Mouse (Mus musculus) gastrocnemius, postnatal 25 days (tissue): Measurements from ENCODE around the gene Arhgef12. TPM values are rescaled to one million over a fixed set of nuclear protein-coding genes. Genes with fewer than 3 reads are reported as not detected.

Source experiments
- DNase-seq: peaks from one replicate; pipeline ENCODE4 v3.0.0; 2022
- total RNA-seq, 2 experiments: library from RNA; stranded (reverse); gene quantifications; 1 replicate in 1 of 2; 2 replicates in 1 of 2; pipeline ENCODE4 v1.2.3; 2021

Gene Arhgef12
- total RNA-seq, 2 experiments from 2014 or later: 49.0 to 51.4 TPM

GRCm38 (mm10) chr9:43108721-43109120 is 1.7 kb upstream of the Arhgef12 start:
- no peak for DNase-seq

GRCm38 (mm10) chr9:43108081-43108480 is 1.0 kb upstream of the Arhgef12 start:
- DNase-seq: no peak

- no peak for DNase-seq
Observed at GRCm38 (mm10) chr9:43107555-43107954, 516 bp upstream of the Arhgef12 start.

- peak; percentile 48 for DNase-seq
Observed at GRCm38 (mm10) chr9:43106426-43107186, 433 bp downstream of the Arhgef12 start.

- peak; percentile 96 for DNase-seq
Observed at GRCm38 (mm10) chr9:43105664-43106361, 1.2 kb downstream of the Arhgef12 start.

- DNase-seq: peak; percentile 32
Observed at GRCm38 (mm10) chr9:43104873-43105663, 2.0 kb downstream of the Arhgef12 start.

- DNase-seq: no peak
Observed at GRCm38 (mm10) chr9:43104526-43104872, 2.5 kb downstream of the Arhgef12 start.

GRCm38 (mm10) chr9:43103675-43104299 is 3.3 kb downstream of the Arhgef12 start:
- no peak for DNase-seq

- DNase-seq: no peak
Observed at GRCm38 (mm10) chr9:43102931-43103330, 4.1 kb downstream of the Arhgef12 start.

GRCm38 (mm10) chr9:43101936-43102595 is 5.0 kb downstream of the Arhgef12 start:
- no peak for DNase-seq

- no peak for DNase-seq
Observed at GRCm38 (mm10) chr9:43098922-43099321, 8.1 kb downstream of the Arhgef12 start.

GRCm38 (mm10) chr9:43097801-43098557 is 9.1 kb downstream of the Arhgef12 start:
- no peak for DNase-seq

GRCm38 (mm10) chr9:43096337-43096736 is 10.7 kb downstream of the Arhgef12 start:
- DNase-seq: no peak

GRCm38 (mm10) chr9:43094828-43095227 is 12.2 kb downstream of the Arhgef12 start:
- no peak for DNase-seq

- DNase-seq: no peak
Observed at GRCm38 (mm10) chr9:43093803-43094202, 13.2 kb downstream of the Arhgef12 start.

GRCm38 (mm10) chr9:43085686-43086285 is 21.3 kb downstream of the Arhgef12 start:
- no peak for DNase-seq

GRCm38 (mm10) chr9:43084496-43085362 is 22.3 kb downstream of the Arhgef12 start:
- no peak for DNase-seq

- no peak for DNase-seq
Observed at GRCm38 (mm10) chr9:43083441-43084055, 23.5 kb downstream of the Arhgef12 start.

- no peak for DNase-seq
Observed at GRCm38 (mm10) chr9:43078711-43079110, 28.3 kb downstream of the Arhgef12 start.
